Mouse (Mus musculus) embryonic facial prominence, embryonic 12.5 days (tissue): ENCODE results near the gene Obsl1. TPM values are rescaled to one million over a fixed set of nuclear protein-coding genes. Genes with fewer than 3 reads are reported as not detected.

Experiments used
- ATAC-seq: fragments of 200-750 bp; cut with Nextera tagmentation; 2 replicates; pipeline ENCODE4 v1.8.0; 2017; ENCODE audit not compliant: insufficient number of reproducible peaks, insufficient read depth, low FRiP score, low TSS enrichment
- H3K27ac ChIP-seq: fragments of 300-500 bp; sonication (generic); 2 replicates; pipeline ENCODE4 v1.5.1; 2016; ENCODE audit warnings: mild to moderate bottlenecking
- H3K27me3 ChIP-seq: fragments of 300-500 bp; sonication (generic); 2 replicates; pipeline ENCODE4 v1.6.1; 2016; ENCODE audit warnings: mild to moderate bottlenecking, moderate library complexity
- H3K36me3 ChIP-seq: fragments of 300-500 bp; sonication (generic); 2 replicates; pipeline ENCODE4 v1.6.1; 2016; ENCODE audit warnings: mild to moderate bottlenecking
- H3K4me1 ChIP-seq: fragments of 300-500 bp; sonication (generic); 2 replicates; pipeline ENCODE4 v1.6.1; 2016
- H3K4me2 ChIP-seq: fragments of 300-500 bp; sonication (generic); replicated peaks from 2 replicates; pipeline ENCODE4 v1.6.1; 2016; ENCODE audit warnings: mild to moderate bottlenecking, moderate library complexity
- H3K4me3 ChIP-seq: fragments of 300-500 bp; sonication (generic); 2 replicates; pipeline ENCODE4 v1.5.1; 2016; ENCODE audit warnings: mild to moderate bottlenecking
- H3K9ac ChIP-seq: fragments of 300-500 bp; sonication (generic); 2 replicates; pipeline ENCODE4 v1.6.1; 2016; ENCODE audit warnings: mild to moderate bottlenecking, moderate library complexity
- H3K9me3 ChIP-seq: fragments of 300-500 bp; sonication (generic); 2 replicates; pipeline ENCODE4 v1.6.1; 2016; ENCODE audit warnings: mild to moderate bottlenecking, moderate library complexity
- WGBS: fragments of 180-500 bp; shearing (Covaris S2); methylation state at CpG from one replicate; pipeline ENCODE4 v1.1.7; 2016; 5-methylcytosine and 5-hydroxymethylcytosine counted together
- polyA plus RNA-seq: library from polyadenylated mRNA; unstranded; fragments of >200 nt; fragmentation: Nextera tagmentation; extraction: Ambion mirVana; gene quantifications from 2 replicates; pipeline ENCODE4 v1.2.1, GENCODE M21; 2016

The Obsl1 gene
- polyA plus RNA-seq, 1 experiment from 2014 or later: 101 TPM

GRCm38 (mm10) chr1:75516703-75517380 lies 10.6 kb upstream of the Obsl1 start:
- no peak overlapping the region for H3K9ac ChIP-seq

GRCm38 (mm10) chr1:75512550-75512949 lies 6.3 kb upstream of the Obsl1 start:
- Histone ChIP-seq H3K4me1 (peaks cover 6% of the 10 kb centered on the region; the same call in 1 of the 2 replicates), H3K4me3 (no peak overlapping the region), H3K27ac (no peak overlapping the region), H3K9ac (no peak overlapping the region), H3K27me3 (no peaks in the 10 kb centered on the region), H3K4me2 (no peak overlapping the region), H3K36me3 (no peaks in the 10 kb centered on the region), H3K9me3 (no peaks in the 10 kb centered on the region)
- WGBS: 84% methylated on average over 3 of the region's 3 CpGs
- no peak for ATAC-seq

More at GRCm38 (mm10) chr1:75516703-75517380, 10.6 kb upstream of the Obsl1 start:
- Histone ChIP-seq H3K4me3 (no peak overlapping the region), H3K4me1 (peaks cover 5% of the 10 kb centered on the region; the same call in 1 of the 2 replicates), H3K27ac (no peak overlapping the region), H3K9me3 (no peaks in the 10 kb centered on the region), H3K4me2 (no peak overlapping the region), H3K36me3 (no peaks in the 10 kb centered on the region), H3K27me3 (no peaks in the 10 kb centered on the region)
- WGBS: 67% methylated on average over 15 of the region's 15 CpGs
- no peak for ATAC-seq

- peak overlapping the region; percentile 26; the same call in 1 of the 2 replicates for H3K27ac ChIP-seq
- H3K9me3 ChIP-seq: no peaks in the 10 kb centered on the region
- H3K9ac ChIP-seq: no peak overlapping the region
- H3K36me3 ChIP-seq: no peaks in the 10 kb centered on the region
- no peak overlapping the region for H3K4me3 ChIP-seq
- ATAC-seq: no peak
- WGBS: 43% methylated on average over 4 of the region's 4 CpGs
- peaks cover 16% of the 10 kb centered on the region for H3K4me1 ChIP-seq
- H3K27me3 ChIP-seq: no peaks in the 10 kb centered on the region
- no peak overlapping the region for H3K4me2 ChIP-seq
These were observed 5.4 kb upstream of the Obsl1 start for GRCm38 (mm10) chr1:75511437-75512210.

GRCm38 (mm10) chr1:75510154-75510553 lies 3.9 kb upstream of the Obsl1 start:
- no peak overlapping the region for H3K9ac ChIP-seq
- peaks cover 18% of the 10 kb centered on the region for H3K4me1 ChIP-seq
- no peaks in the 10 kb centered on the region for H3K9me3 ChIP-seq
- H3K36me3 ChIP-seq: no peaks in the 10 kb centered on the region
- no peak for ATAC-seq
- WGBS: 74% methylated on average over 5 of the region's 5 CpGs
- no peak overlapping the region for H3K4me2 ChIP-seq
- no peaks in the 10 kb centered on the region for H3K27me3 ChIP-seq
- H3K27ac ChIP-seq: no peak overlapping the region
- no peak overlapping the region for H3K4me3 ChIP-seq

GRCm38 (mm10) chr1:75509586-75509985 lies 3.3 kb upstream of the Obsl1 start:
- peaks cover 24% of the 10 kb centered on the region for H3K4me1 ChIP-seq
- no peak for ATAC-seq
- no peaks in the 10 kb centered on the region for H3K27me3 ChIP-seq
- H3K4me2 ChIP-seq: no peak overlapping the region
- no peak overlapping the region for H3K9ac ChIP-seq
- H3K9me3 ChIP-seq: no peaks in the 10 kb centered on the region
- H3K36me3 ChIP-seq: no peaks in the 10 kb centered on the region
- H3K4me3 ChIP-seq: no peak overlapping the region
- no peak overlapping the region for H3K27ac ChIP-seq
- 52% methylated on average over 20 of the region's 20 CpGs for WGBS

GRCm38 (mm10) chr1:75507006-75507405 lies 754 bp upstream of the Obsl1 start, which contains the start of gene Inha:
Inha (plus strand) TSS chr1:75507077.
- peaks cover 34% of the 10 kb centered on the region for H3K4me1 ChIP-seq
- H3K36me3 ChIP-seq: peaks cover 16% of the 10 kb centered on the region
- ATAC-seq: no peak
- no peaks in the 10 kb centered on the region for H3K27me3 ChIP-seq
- H3K4me3 ChIP-seq: peak within 1 kb of the TSS; percentile 87
- WGBS: 70% methylated on average over 10 of the region's 10 CpGs
- H3K9ac ChIP-seq: peak within 1 kb of the TSS; percentile 95
- peak within 1 kb of the TSS; percentile 93 for H3K4me2 ChIP-seq
- H3K27ac ChIP-seq: peak within 1 kb of the TSS; percentile 97
- H3K9me3 ChIP-seq: no peaks in the 10 kb centered on the region

- H3K4me2 ChIP-seq: peak overlapping the region; percentile 93
- peak; percentile 24; the same call in 1 of the 2 replicates for ATAC-seq
- under 1% methylated on average over 84 of the region's 84 CpGs for WGBS
- H3K4me3 ChIP-seq: peak overlapping the region; percentile 87
- peaks cover 32% of the 10 kb centered on the region for H3K36me3 ChIP-seq
- H3K9ac ChIP-seq: peak overlapping the region; percentile 95
- peaks cover 28% of the 10 kb centered on the region for H3K4me1 ChIP-seq
- peak overlapping the region; percentile 97 for H3K27ac ChIP-seq
- H3K9me3 ChIP-seq: no peaks in the 10 kb centered on the region
- H3K27me3 ChIP-seq: no peaks in the 10 kb centered on the region
These were observed 895 bp downstream of the Obsl1 start for GRCm38 (mm10) chr1:75505159-75505955.

GRCm38 (mm10) chr1:75504256-75505045 lies 1.8 kb downstream of the Obsl1 start:
- Histone ChIP-seq H3K9me3 (no peaks in the 10 kb centered on the region), H3K4me3 (peak overlapping the region; percentile 87), H3K4me2 (peak overlapping the region; percentile 93), H3K4me1 (peaks cover 28% of the 10 kb centered on the region), H3K27ac (no peak overlapping the region), H3K9ac (peak overlapping the region; percentile 95; the same call in 1 of the 2 replicates), H3K27me3 (no peaks in the 10 kb centered on the region), H3K36me3 (peaks cover 41% of the 10 kb centered on the region)
- 53% methylated on average over 9 of the region's 9 CpGs for WGBS
- no peak for ATAC-seq

GRCm38 (mm10) chr1:75503651-75503980 lies 2.6 kb downstream of the Obsl1 start:
- 0 out of 2 replicates have a peak overlapping the region, but pooled peaks have one; percentile 87 for H3K4me3 ChIP-seq
- H3K27ac ChIP-seq: no peak overlapping the region
- H3K9me3 ChIP-seq: no peaks in the 10 kb centered on the region
- H3K27me3 ChIP-seq: no peaks in the 10 kb centered on the region
- H3K4me2 ChIP-seq: 0 out of 2 replicates have a peak overlapping the region, but pooled peaks have one; percentile 93
- no peak for ATAC-seq
- WGBS: 67% methylated on average over 23 of the region's 23 CpGs
- 0 out of 2 replicates have a peak overlapping the region, but pooled peaks have one; percentile 5 for H3K9ac ChIP-seq
- peaks cover 50% of the 10 kb centered on the region for H3K36me3 ChIP-seq
- H3K4me1 ChIP-seq: peaks cover 28% of the 10 kb centered on the region

- Histone ChIP-seq H3K36me3 (peaks cover 55% of the 10 kb centered on the region), H3K9me3 (no peaks in the 10 kb centered on the region), H3K27me3 (no peaks in the 10 kb centered on the region), H3K9ac (no peak overlapping the region), H3K4me2 (no peak overlapping the region), H3K4me3 (no peak overlapping the region), H3K4me1 (peaks cover 28% of the 10 kb centered on the region), H3K27ac (no peak overlapping the region)
- ATAC-seq: no peak
- 85% methylated on average over 25 of the region's 25 CpGs for WGBS
These were observed 3.2 kb downstream of the Obsl1 start for GRCm38 (mm10) chr1:75502945-75503650.
